Mouse (Mus musculus): ENCODE data around the gene Pias1.

DNA sequence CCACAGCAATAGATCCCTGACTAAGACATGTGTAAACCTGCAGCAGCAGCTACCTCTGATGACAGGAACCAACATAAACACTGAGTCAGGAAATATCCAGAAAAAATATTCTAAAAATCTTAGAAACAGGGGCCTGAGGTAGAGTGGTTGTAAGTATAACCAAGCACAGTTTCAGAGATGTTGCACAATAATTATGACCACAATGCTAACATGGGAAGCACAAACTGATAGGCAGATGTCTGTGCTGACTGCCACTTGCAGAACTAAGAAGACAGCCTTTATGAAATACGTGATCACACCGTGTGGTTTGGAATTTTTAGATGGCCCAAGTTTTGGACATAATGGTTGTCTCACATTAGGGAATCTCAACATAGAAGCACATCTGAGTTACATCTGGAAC, 83.9 kb downstream of the Pias1 start:
- no peak for TF ChIP-seq GATA1 (IDR thresholded peaks at IDR 0.05; ENCODE audit: borderline replicate concordance, low read length)
- no peak for TF ChIP-seq FLI1 (IDR thresholded peaks at IDR 0.05; ENCODE audit: low read length)

Data from megakaryocyte, embryonic 14.5 days (primary cell).